Mouse (Mus musculus): Measurements from ENCODE around the gene Capza1. TPM values are rescaled to one million over a fixed set of nuclear protein-coding genes. Genes with fewer than 3 reads are reported as not detected.

Capza1 gene
- polyA plus RNA-seq, 1 experiment from 2014 or later, result 209 TPM

- no peaks in the 10 kb centered on the region for H3K27me3 ChIP-seq (ENCODE audit: insufficient read depth, low read length)
- peak overlapping the region; percentile 75 for H3K4me3 ChIP-seq (ENCODE audit: low read length)
- H3K27ac ChIP-seq (ENCODE audit: low read length), result peak overlapping the region; percentile 85
- WGBS, result 16% methylated on average over 4 of the region's 4 CpGs
- no peaks in the 10 kb centered on the region for H3K9me3 ChIP-seq (ENCODE audit: low read length)
- peaks cover 72% of the 10 kb centered on the region for H3K4me1 ChIP-seq (ENCODE audit: insufficient read depth, low read length)
- H3K36me3 ChIP-seq (ENCODE audit: insufficient read depth, low read length), result peaks cover 26% of the 10 kb centered on the region
- no peak for ATAC-seq (ENCODE audit: low FRiP score, low TSS enrichment)
- peak overlapping the region; percentile 84 for H3K9ac ChIP-seq (replicated peaks; ENCODE audit: low read length)
- peak overlapping the region; percentile 71 for H3K4me2 ChIP-seq (replicated peaks; ENCODE audit: low read depth, low read length)
These were observed 73.3 kb downstream of the Capza1 start for GRCm38 (mm10) chr3:104791017-104791416.

GRCm38 (mm10) chr3:104790401-104790937 lies 73.8 kb downstream of the Capza1 start:
- no peaks in the 10 kb centered on the region for H3K27me3 ChIP-seq (ENCODE audit: insufficient read depth, low read length)
- no peaks in the 10 kb centered on the region for H3K9me3 ChIP-seq (ENCODE audit: low read length)
- H3K9ac ChIP-seq (replicated peaks; ENCODE audit: low read length), result peak overlapping the region; percentile 84
- peaks cover 67% of the 10 kb centered on the region for H3K4me1 ChIP-seq (ENCODE audit: insufficient read depth, low read length)
- peak overlapping the region; percentile 75 for H3K4me3 ChIP-seq (ENCODE audit: low read length)
- H3K27ac ChIP-seq (ENCODE audit: low read length), result peak overlapping the region; percentile 85
- H3K36me3 ChIP-seq (ENCODE audit: insufficient read depth, low read length), result peaks cover 23% of the 10 kb centered on the region
- peak overlapping the region; percentile 71 for H3K4me2 ChIP-seq (replicated peaks; ENCODE audit: low read depth, low read length)
- peak; percentile 8; the same call in 1 of the 2 replicates for ATAC-seq (ENCODE audit: low FRiP score, low TSS enrichment)
- WGBS, result 6% methylated on average over 6 of the region's 6 CpGs

- H3K9ac ChIP-seq (replicated peaks; ENCODE audit: low read length), result peak overlapping the region; percentile 84
- no peaks in the 10 kb centered on the region for H3K27me3 ChIP-seq (ENCODE audit: insufficient read depth, low read length)
- peaks cover 61% of the 10 kb centered on the region for H3K4me1 ChIP-seq (ENCODE audit: insufficient read depth, low read length)
- no peaks in the 10 kb centered on the region for H3K9me3 ChIP-seq (ENCODE audit: low read length)
- H3K4me3 ChIP-seq (ENCODE audit: low read length), result peak overlapping the region; percentile 75
- peak overlapping the region; percentile 71 for H3K4me2 ChIP-seq (replicated peaks; ENCODE audit: low read depth, low read length)
- 21% methylated on average over 13 of the region's 13 CpGs for WGBS
- peaks cover 20% of the 10 kb centered on the region for H3K36me3 ChIP-seq (ENCODE audit: insufficient read depth, low read length)
- peak overlapping the region; percentile 85 for H3K27ac ChIP-seq (ENCODE audit: low read length)
- no peak for ATAC-seq (ENCODE audit: low FRiP score, low TSS enrichment)
These were observed 74.5 kb downstream of the Capza1 start for GRCm38 (mm10) chr3:104789822-104790221.

GRCm38 (mm10) chr3:104789312-104789605 lies 75.0 kb downstream of the Capza1 start:
- no peaks in the 10 kb centered on the region for H3K27me3 ChIP-seq (ENCODE audit: insufficient read depth, low read length)
- H3K9me3 ChIP-seq (ENCODE audit: low read length), result no peaks in the 10 kb centered on the region
- H3K27ac ChIP-seq (ENCODE audit: low read length), result peak overlapping the region; percentile 85
- peak overlapping the region; percentile 71 for H3K4me2 ChIP-seq (replicated peaks; ENCODE audit: low read depth, low read length)
- under 1% methylated on average over 10 of the region's 10 CpGs for WGBS
- H3K4me1 ChIP-seq (ENCODE audit: insufficient read depth, low read length), result peaks cover 55% of the 10 kb centered on the region
- peak; percentile 41; the same call in 1 of the 2 replicates for ATAC-seq (ENCODE audit: low FRiP score, low TSS enrichment)
- peak overlapping the region; percentile 84 for H3K9ac ChIP-seq (replicated peaks; ENCODE audit: low read length)
- H3K36me3 ChIP-seq (ENCODE audit: insufficient read depth, low read length), result peaks cover 20% of the 10 kb centered on the region
- H3K4me3 ChIP-seq (ENCODE audit: low read length), result peak overlapping the region; percentile 75

DNA sequence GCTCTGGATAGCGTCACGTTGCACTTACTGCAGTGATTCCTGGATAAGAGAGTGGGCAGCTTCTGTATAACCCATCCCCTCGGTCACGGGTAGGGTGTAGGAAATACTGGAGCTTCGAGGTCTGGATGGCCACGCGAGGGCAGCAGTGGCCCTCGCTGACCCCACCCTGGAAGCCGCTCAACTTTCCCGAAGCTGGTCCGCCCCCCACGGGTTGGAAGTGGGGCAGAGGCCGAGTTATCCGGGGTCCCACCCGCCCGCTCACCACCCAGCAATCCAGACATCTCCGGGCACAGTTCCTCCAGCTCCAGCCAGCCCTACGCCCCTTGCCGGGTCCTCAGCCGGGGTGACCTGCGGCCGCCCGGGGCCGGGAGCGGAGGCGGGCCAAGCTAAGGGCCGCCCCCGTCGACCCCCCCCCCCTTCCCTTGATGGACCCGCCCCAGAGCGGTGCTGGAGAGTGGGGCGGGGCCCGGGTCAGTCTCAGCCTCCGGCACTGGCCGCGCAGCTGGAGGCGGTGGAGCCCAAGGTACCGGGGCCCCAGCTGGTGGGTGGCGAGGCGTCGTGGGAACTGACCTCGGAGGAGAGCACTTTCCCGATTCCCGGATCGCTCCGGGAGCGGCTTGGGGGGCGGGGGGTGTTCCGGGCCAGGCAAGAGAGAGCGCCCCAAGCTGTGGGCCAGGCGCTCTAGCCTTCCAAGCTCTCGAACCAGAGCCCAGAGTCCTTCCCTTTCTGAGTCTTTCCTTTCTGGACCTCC lies 75.6 kb downstream of the Capza1 start:
- H3K4me2 ChIP-seq (replicated peaks; ENCODE audit: low read depth, low read length), result peak overlapping the region; percentile 71
- no peaks in the 10 kb centered on the region for H3K9me3 ChIP-seq (ENCODE audit: low read length)
- peaks cover 50% of the 10 kb centered on the region for H3K4me1 ChIP-seq (ENCODE audit: insufficient read depth, low read length)
- H3K9ac ChIP-seq (replicated peaks; ENCODE audit: low read length), result peak overlapping the region; percentile 84
- H3K4me3 ChIP-seq (ENCODE audit: low read length), result peak overlapping the region; percentile 75
- peaks cover 20% of the 10 kb centered on the region for H3K36me3 ChIP-seq (ENCODE audit: insufficient read depth, low read length)
- WGBS, result under 1% methylated on average over 50 of the region's 52 CpGs
- peak overlapping the region; percentile 85 for H3K27ac ChIP-seq (ENCODE audit: low read length)
- H3K27me3 ChIP-seq (ENCODE audit: insufficient read depth, low read length), result no peaks in the 10 kb centered on the region
- peak; percentile 93 for ATAC-seq (ENCODE audit: low FRiP score, low TSS enrichment)

- Histone ChIP-seq H3K9ac (replicated peaks; ENCODE audit: low read length) (peak within 1 kb of the TSS; percentile 84), H3K36me3 (ENCODE audit: insufficient read depth, low read length) (peaks cover 14% of the 10 kb centered on the region), H3K9me3 (ENCODE audit: low read length) (no peaks in the 10 kb centered on the region), H3K27ac (ENCODE audit: low read length) (peak within 1 kb of the TSS; percentile 85), H3K4me3 (ENCODE audit: low read length) (peak within 1 kb of the TSS; percentile 75), H3K27me3 (ENCODE audit: insufficient read depth, low read length) (0 out of 2 replicates have a peak, but pooled peaks cover 3% of the 10 kb centered on the region), H3K4me2 (replicated peaks; ENCODE audit: low read depth, low read length) (peak within 1 kb of the TSS; percentile 71), H3K4me1 (ENCODE audit: insufficient read depth, low read length) (peaks cover 43% of the 10 kb centered on the region)
- ATAC-seq (ENCODE audit: low FRiP score, low TSS enrichment), result no peak
- 25% methylated on average over 3 of the region's 3 CpGs for WGBS
These were observed 76.2 kb downstream of the Capza1 start, which contains the start of gene Rhoc for GRCm38 (mm10) chr3:104788075-104788474. Gene Rhoc (plus strand): TSS chr3:104788375.

- Histone ChIP-seq H3K4me3 (ENCODE audit: low read length) (no peak overlapping the region), H3K4me2 (replicated peaks; ENCODE audit: low read depth, low read length) (no peak overlapping the region), H3K4me1 (ENCODE audit: insufficient read depth, low read length) (peaks cover 38% of the 10 kb centered on the region), H3K9me3 (ENCODE audit: low read length) (no peaks in the 10 kb centered on the region), H3K9ac (replicated peaks; ENCODE audit: low read length) (no peak overlapping the region), H3K36me3 (ENCODE audit: insufficient read depth, low read length) (no peaks in the 10 kb centered on the region), H3K27me3 (ENCODE audit: insufficient read depth, low read length) (peaks cover 10% of the 10 kb centered on the region; the same call in 1 of the 2 replicates), H3K27ac (ENCODE audit: low read length) (no peak overlapping the region)
- ATAC-seq (ENCODE audit: low FRiP score, low TSS enrichment), result no peak
- WGBS, result 88% methylated on average over 6 of the region's 6 CpGs
These were observed 79.0 kb downstream of the Capza1 start for GRCm38 (mm10) chr3:104785284-104785683.

GRCm38 (mm10) chr3:104783971-104784500 lies 80.3 kb downstream of the Capza1 start:
- WGBS, result 45% methylated on average over 14 of the region's 14 CpGs
- no peak overlapping the region for H3K27ac ChIP-seq (ENCODE audit: low read length)
- H3K9me3 ChIP-seq (ENCODE audit: low read length), result no peaks in the 10 kb centered on the region
- peaks cover 27% of the 10 kb centered on the region for H3K4me1 ChIP-seq (ENCODE audit: insufficient read depth, low read length)
- no peak overlapping the region for H3K4me2 ChIP-seq (replicated peaks; ENCODE audit: low read depth, low read length)
- H3K36me3 ChIP-seq (ENCODE audit: insufficient read depth, low read length), result no peaks in the 10 kb centered on the region
- H3K4me3 ChIP-seq (ENCODE audit: low read length), result no peak overlapping the region
- ATAC-seq (ENCODE audit: low FRiP score, low TSS enrichment), result no peak
- H3K27me3 ChIP-seq (ENCODE audit: insufficient read depth, low read length), result peaks cover 17% of the 10 kb centered on the region
- H3K9ac ChIP-seq (replicated peaks; ENCODE audit: low read length), result no peak overlapping the region

DNA sequence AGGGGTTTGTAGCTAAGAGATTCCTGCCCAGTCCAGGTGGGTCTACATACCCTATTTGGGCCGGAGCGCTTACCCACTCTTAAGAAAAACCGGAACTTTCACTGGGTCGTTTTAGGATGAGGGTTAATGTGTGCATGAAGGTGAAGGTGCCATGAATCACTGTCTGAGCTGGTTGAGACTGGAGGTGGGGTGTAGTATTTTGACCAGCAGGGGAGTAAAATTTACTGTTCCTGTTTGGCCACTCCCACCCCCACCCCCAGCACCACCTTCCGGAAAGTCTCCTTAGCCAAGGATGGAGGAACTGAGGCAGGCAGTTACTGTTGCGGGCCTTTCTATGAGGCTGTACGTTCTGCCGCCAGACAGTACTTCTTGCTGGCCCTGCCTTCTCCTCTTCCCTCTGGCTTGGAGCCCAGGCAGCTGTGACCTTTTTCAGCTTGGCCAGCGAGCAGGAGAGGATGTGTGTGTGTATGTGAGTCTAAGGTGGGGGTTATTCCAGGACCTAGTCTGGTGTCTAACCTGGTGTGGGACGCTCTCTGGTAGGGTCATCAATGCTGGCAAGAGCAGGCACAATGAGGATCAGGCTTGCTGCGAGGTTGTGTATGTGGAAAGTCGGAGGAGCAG lies 82.1 kb downstream of the Capza1 start:
- WGBS, result 18% methylated on average over 12 of the region's 12 CpGs
- peak; percentile 21; the same call in 1 of the 2 replicates for ATAC-seq (ENCODE audit: low FRiP score, low TSS enrichment)
- Histone ChIP-seq H3K4me1 (ENCODE audit: insufficient read depth, low read length) (peaks cover 23% of the 10 kb centered on the region), H3K36me3 (ENCODE audit: insufficient read depth, low read length) (no peaks in the 10 kb centered on the region), H3K9ac (replicated peaks; ENCODE audit: low read length) (no peak overlapping the region; the same call in 1 of the 2 replicates), H3K4me3 (ENCODE audit: low read length) (peak overlapping the region; percentile 56), H3K27me3 (ENCODE audit: insufficient read depth, low read length) (peaks cover 34% of the 10 kb centered on the region), H3K4me2 (replicated peaks; ENCODE audit: low read depth, low read length) (peak overlapping the region; percentile 97), H3K9me3 (ENCODE audit: low read length) (no peaks in the 10 kb centered on the region), H3K27ac (ENCODE audit: low read length) (no peak overlapping the region)

All from kidney, embryonic 16.5 days (tissue).